Mouse (Mus musculus) heart, postnatal 14 days (tissue): ENCODE data around the gene Tle2. TPM values are rescaled to one million over a fixed set of nuclear protein-coding genes. Genes with fewer than 3 reads are reported as not detected.

Experiments used
- DNase-seq, 2 experiments: peaks; one replicate each; pipeline ENCODE4 v3.0.0; 2021 to 2022
- intact Hi-C: fragments of 180-260 bp; cut with DNase I; formaldehyde crosslinking; loops from one replicate; pipeline ENCODE4 v1.15.1; 2025
- total RNA-seq, 2 experiments: library from RNA; stranded (reverse); gene quantifications; 2 replicates each; pipeline ENCODE4 v1.2.3; 2021

Gene Tle2
- total RNA-seq, 2 experiments from 2014 or later = 9.4 to 11.2 TPM

GRCm38 (mm10) chr10:81550257-81550656 lies 24.1 kb upstream of the Tle2 start:
- intact Hi-C loops = loop anchor here (2.0 to 10.0 kb wide), 2 partner anchors 47 to 55 kb away; partner anchors contain the start of genes BC025920 and Tle6
- peak; percentile 73 to 81 for DNase-seq

DNA sequence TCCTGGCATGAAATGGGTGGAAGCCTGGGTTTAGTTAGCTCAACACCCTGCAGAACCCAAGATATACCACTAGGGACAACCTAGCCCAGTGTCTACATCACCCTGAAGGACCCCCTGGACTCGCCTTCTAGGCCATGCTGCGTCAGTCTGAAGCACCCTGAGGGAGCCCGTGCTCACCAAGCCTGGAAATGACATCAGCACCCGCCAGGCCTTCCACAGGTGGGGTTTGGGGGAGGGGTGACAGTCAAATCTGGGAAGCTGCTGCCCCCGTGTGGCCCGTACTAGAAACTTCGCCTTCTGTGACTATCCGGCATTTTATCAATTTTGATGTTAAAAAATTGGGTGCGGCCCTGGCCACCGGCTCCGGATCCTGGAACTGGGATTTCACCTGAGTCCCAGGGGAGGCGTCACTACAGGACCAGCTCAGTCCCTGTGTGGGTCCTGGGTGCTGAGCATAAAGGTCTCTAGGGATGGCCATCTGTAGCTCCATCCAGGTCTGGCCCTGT lies 22.7 kb upstream of the Tle2 start:
- intact Hi-C loops = loop anchor here (2.0 to 10.0 kb wide), 2 partner anchors 49 to 53 kb away; partner anchors contain the start of genes BC025920 and Tle6
- DNase-seq = peak; percentile 83 to 87

DNA sequence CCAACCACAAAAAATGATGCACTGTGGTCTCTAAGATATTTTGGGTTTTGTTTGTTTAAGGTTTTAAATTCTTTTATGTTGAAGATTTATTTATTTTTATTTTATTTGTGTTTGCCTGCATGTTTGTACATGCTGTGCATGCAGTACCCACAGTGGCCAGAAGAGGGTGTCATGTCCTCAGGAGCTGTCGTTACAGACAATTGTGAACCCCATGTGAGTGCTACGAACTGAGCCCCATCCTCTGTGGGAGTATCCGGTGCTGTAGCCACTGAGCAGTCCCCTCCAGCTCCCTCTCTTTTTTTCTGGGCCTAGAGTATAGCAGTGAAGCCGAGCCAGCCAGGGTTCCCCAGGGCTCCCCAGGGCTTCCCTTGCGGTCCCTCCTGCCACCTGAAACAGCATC lies 21.1 kb upstream of the Tle2 start:
- DNase-seq = no peak
- intact Hi-C loops = loop anchor here (10.0 kb wide), 1 partner anchor 52 kb away; the partner anchor contains the start of genes BC025920 and Tle6

DNA sequence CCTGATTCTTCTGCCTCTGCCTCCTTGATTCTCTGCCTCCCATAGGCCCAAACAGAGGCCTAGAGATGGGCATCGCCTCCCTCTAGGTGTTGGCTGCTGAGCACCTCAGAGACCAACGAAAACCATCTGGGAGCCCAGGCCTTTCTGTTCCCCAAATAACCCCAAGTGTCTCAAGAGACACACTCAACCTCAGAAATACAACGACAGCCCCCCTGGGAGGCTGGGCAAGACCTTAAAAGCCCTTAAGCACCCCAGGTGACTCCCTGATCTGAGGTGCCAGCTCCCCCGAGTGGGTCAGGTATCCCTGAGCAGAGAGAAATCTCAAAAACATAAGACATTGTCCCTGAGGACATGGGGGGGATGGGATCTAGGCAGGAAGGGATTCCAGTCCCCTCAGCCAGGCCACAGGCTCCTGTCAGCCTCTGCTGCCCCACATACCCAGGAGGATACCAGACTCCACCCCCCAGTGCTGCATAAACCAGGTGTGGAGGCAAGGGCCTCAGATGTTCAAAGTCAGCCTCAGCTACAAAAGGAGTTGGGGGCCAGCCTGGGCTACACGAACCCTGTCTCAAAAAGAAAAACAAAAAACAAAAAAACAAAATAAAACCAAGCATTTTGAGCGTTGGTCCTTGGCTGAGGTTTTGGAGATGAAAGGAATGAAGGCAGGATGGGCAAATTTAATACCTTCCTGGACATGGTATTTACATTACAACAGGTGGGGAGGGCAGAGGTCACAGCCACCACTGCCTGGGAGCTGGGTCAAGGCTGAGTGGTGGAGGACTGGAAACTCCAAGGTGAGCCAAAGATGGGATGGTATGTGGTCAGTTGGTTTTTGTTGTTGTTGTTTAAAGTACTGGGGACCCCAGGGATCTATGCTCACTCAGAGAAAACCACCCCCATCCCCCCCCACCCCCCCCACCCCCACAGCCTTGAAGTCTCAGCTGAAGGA lies 20.3 kb upstream of the Tle2 start:
- intact Hi-C loops = loop anchor here (10.0 kb wide), 1 partner anchor 51 kb away; the partner anchor contains the start of genes BC025920 and Tle6
- DNase-seq = no peak

DNA sequence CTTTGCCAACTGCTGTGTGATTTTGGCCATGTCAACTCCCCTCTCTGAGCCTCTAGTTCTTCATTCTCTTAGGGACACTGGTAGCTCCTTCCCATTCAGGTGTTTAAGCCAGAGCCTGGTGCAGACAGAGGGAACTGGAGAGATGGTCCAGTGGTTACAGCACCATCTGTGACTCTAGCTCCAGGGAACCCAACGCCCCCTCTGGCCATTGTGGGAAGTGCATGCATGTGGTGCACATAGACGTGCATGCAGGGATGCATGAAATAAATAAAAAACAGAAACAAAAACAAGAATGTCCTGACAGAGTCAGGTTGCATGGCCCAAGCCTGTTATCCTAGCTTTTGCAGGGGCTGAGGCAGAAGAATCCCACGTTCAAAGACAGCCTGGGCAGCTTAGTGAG lies 18.1 kb upstream of the Tle2 start:
- DNase-seq = no peak
- intact Hi-C loops = loop anchor here (10.0 kb wide), 1 partner anchor 49 kb away; the partner anchor contains the start of genes BC025920 and Tle6

DNA sequence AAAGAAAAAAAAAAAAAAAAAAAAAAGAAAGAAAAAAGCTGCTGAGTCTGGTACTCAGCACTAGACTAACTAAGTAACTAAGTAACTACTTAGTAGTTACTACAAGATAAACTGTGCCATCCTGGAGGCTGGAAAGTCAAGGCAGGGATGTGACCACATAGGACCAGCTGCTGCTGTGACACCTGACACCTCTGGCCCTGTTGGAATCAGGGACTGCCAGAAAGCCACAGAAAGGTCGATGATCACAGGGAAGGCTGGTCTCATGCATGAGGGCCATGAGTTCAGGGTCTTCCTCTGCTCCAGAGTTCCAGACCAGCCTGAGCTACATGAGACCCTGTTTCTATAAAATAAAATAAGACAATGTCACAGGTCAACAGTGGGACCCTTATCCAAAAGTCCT lies 16.9 kb upstream of the Tle2 start:
- intact Hi-C loops = loop anchor here (10.0 kb wide), 1 partner anchor 47 kb away; the partner anchor contains the start of genes BC025920 and Tle6
- no peak for DNase-seq

DNA sequence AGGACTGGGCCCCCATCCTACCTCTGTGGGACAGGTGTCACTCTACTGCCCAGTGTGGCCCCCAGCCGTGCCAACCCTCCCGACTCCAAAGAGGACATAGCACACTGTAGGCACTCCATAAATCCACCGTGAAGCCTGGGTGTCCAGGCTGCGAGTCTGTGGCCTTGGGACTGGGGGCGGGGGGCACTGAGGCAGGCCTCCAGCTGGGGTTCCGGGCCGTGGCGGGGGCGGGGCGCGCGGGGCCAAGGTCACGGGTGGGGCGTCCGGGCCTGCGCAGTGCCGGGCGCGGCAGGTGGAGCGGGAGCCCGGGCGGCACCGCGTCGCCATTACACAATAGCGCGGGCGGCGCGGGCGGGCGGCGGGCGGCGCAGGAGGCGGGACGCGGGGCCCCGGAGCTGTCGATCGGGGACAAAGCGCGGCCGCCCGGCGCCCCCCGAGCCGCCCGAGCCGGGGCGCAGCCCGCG lies 15.2 kb upstream of the Tle2 start, which contains the start of gene Aes:
Gene Aes, plus strand, starts transcription at position 326 of the 464 bp plus-strand sequence.
- intact Hi-C loops = loop anchor here (10.0 kb wide), 1 partner anchor 46 kb away; the partner anchor contains the start of genes BC025920 and Tle6

GRCm38 (mm10) chr10:81559627-81560539 lies 14.5 kb upstream of the Tle2 start:
- DNase-seq = peak; percentile 80 to 84
- intact Hi-C loops = loop anchor here (10.0 kb wide), 1 partner anchor 45 kb away; the partner anchor contains the start of genes BC025920 and Tle6

More for the DNA sequence above, 15.2 kb upstream of the Tle2 start, which contains the start of gene Aes:
- peak; percentile 86 to 91 for DNase-seq

GRCm38 (mm10) chr10:81560719-81561459 lies 13.5 kb upstream of the Tle2 start:
- DNase-seq = no peak
- intact Hi-C loops = no loop called here

DNA sequence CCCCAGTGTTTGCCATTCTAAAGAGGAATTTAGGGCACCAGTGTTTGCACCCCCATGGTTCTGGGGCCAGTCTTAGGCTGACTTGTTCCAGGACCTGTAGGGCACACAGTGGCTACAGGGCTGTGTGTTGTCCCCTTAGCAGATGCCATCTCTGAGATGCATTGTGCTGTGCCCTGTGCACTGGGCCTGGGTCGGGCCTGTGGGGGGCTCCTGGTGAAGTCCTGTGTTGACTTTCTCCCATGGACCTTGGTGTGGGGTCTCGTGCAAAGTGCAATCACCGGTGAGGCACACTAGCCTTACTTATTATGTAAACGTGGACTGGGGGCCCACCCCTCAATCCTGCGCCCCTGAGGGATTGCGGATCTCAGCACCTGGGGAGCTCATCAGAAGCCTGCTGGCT lies 11.9 kb upstream of the Tle2 start:
- intact Hi-C loops = no loop called here
- no peak for DNase-seq

- no peak for DNase-seq
- intact Hi-C loops = no loop called here
These were observed 10.9 kb upstream of the Tle2 start for GRCm38 (mm10) chr10:81563481-81563880.

DNA sequence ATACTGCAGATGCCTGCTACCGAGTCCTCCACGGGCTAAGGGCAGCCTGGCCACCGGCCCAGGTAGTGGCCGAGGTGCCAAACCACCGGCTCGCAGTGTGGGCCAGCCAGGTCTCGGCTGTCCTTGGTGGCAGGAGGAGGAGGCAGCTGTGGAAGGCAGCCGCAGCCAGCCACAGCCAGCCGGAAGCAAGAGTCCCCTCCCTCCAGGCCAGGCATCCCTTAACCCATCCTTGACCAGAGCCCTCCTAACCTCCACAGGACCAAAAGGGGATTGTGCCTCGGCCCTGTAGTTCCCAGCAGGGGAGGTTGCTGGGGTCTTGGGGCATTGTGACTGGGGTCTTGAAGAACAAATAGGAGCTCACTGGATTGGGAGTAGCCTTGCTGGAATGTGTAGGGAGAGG lies 10.1 kb upstream of the Tle2 start:
- intact Hi-C loops = no loop called here
- peak; percentile 62 to 77 for DNase-seq

- DNase-seq = peak; percentile 56 to 68
- intact Hi-C loops = no loop called here
These were observed 9.6 kb upstream of the Tle2 start for GRCm38 (mm10) chr10:81564734-81565133.

- no peak for DNase-seq
- intact Hi-C loops = no loop called here
These were observed 8.8 kb upstream of the Tle2 start for GRCm38 (mm10) chr10:81565257-81566228.

DNA sequence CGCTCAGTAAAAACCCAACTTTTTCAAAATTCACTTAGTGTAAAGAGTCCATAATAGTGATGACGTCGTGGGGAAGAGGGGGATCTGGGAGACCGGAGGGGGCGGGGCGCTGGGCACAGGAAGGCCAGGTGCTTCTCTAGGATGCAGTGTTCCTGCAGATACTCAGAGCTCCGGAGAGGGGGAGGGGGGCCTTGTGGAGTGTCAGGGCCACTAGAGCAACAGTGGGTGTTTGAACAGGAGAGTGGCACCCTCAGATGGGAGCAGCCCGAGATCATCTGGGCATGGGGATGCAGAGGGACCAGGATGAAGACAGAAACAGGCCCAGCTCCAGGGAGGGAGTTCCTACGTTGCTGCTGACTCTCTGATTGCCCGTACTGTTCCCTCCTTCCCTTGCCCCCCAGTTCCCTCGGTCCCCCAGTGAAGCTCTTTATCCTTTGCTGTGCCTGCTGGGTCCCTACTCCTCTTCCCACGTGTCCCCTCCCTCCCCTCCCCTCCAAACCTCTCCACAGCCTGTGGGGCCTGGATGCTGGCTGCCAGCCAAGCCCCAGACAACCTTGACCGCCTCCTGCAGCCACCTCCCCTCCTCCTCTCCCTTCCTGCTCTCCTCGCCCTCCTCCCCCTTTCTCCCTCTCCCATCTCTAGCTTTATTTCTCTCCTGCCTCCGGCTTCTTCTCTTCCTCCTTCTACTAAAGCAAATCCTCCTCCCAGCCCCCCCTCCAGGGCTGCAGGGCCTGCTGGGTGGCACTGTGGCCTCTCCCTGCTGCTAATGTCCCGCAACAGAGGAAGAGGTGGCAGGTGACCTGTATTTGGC lies 5.8 kb upstream of the Tle2 start:
- peak in 1 of 2 experiments; percentile 59 for DNase-seq
- intact Hi-C loops = no loop called here

DNA sequence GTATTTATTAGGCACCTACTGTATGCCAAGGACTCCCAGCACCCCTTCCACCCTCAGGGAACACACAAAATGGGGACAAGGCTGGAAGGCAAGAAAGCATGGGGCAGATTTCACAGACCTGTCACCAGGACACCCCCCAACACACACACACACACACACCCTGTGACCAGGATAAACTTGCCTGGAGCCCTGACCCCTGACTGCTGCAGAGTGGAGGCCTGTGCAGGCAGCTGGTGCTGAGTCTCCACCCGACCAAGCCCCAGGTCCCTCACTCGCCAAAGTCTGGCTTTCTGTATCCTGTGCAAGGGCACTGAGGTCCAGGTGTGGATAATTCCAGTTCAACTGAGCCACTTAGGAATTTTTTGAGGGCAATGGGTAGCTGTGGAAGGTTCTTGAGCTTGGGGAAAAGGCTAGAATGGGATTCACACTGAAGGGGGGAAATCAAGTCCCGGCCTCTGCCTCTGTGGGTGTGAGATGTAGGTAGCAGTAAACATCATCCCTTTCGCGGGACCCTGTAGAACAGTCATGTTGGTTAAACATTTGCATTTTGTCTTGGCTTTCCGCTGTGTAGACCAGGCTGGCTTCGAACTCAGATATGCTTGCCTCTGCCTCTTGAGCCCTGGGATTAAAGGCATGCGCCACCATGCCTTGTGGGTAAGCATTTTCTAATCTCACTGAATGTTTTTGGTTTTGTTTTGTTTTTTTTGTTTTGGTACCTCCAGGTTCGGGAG lies 4.7 kb upstream of the Tle2 start:
- intact Hi-C loops = no loop called here
- no peak for DNase-seq
